Mouse (Mus musculus) midbrain, embryonic 15.5 days (tissue): ENCODE data around the gene Otud5. TPM values are rescaled to one million over a fixed set of nuclear protein-coding genes. Genes with fewer than 3 reads are reported as not detected.

Source experiments
- ATAC-seq: fragments of 200-750 bp; cut with Nextera tagmentation; replicated peaks from 2 replicates; pipeline ENCODE4 v1.8.0; 2017; ENCODE audit warnings: moderate TSS enrichment
- H3K27ac ChIP-seq: fragments of 300-500 bp; sonication (generic); 2 replicates; pipeline ENCODE4 v1.5.1; 2015; ENCODE audit warnings: mild to moderate bottlenecking, inconsistent platforms
- H3K27me3 ChIP-seq: fragments of 300-500 bp; sonication (generic); replicated peaks from 2 replicates; pipeline ENCODE4 v1.6.1; 2015; ENCODE audit warnings: inconsistent platforms
- H3K36me3 ChIP-seq: fragments of 300-500 bp; sonication (generic); replicated peaks from 2 replicates; pipeline ENCODE4 v1.6.1; 2015; ENCODE audit warnings: inconsistent platforms
- H3K4me1 ChIP-seq: fragments of 300-500 bp; sonication (generic); 2 replicates; pipeline ENCODE4 v1.6.1; 2015; ENCODE audit warnings: inconsistent platforms
- H3K4me2 ChIP-seq: fragments of 300-500 bp; sonication (generic); 2 replicates; pipeline ENCODE4 v1.6.1; 2015; ENCODE audit warnings: inconsistent platforms, mild to moderate bottlenecking, moderate library complexity
- H3K4me3 ChIP-seq: fragments of 300-500 bp; sonication (generic); 2 replicates; pipeline ENCODE4 v1.5.1; 2015; ENCODE audit warnings: mild to moderate bottlenecking, inconsistent platforms
- H3K9ac ChIP-seq: fragments of 300-500 bp; sonication (generic); 2 replicates; pipeline ENCODE4 v1.6.1; 2015; ENCODE audit warnings: mild to moderate bottlenecking, inconsistent platforms
- H3K9me3 ChIP-seq: fragments of 300-500 bp; sonication (generic); 2 replicates; pipeline ENCODE4 v1.6.1; 2016; ENCODE audit warnings: inconsistent platforms
- WGBS: fragments of 180-500 bp; shearing (Covaris S2); methylation state at CpG from one replicate; pipeline ENCODE4 v1.1.7; 2015; ENCODE audit warnings: mixed read lengths; 5-methylcytosine and 5-hydroxymethylcytosine counted together
- polyA plus RNA-seq: library from polyadenylated mRNA; unstranded; fragments of >200 nt; fragmentation: Nextera tagmentation; extraction: Ambion mirVana; gene quantifications from 2 replicates; pipeline ENCODE4 v1.2.1, GENCODE M21; 2015

Otud5 gene
- polyA plus RNA-seq, 1 experiment from 2014 or later, result 49.1 TPM

- H3K36me3 ChIP-seq, result no peaks in the 10 kb centered on the region
- no peak overlapping the region for H3K4me3 ChIP-seq
- no peaks in the 10 kb centered on the region for H3K4me1 ChIP-seq
- no peak overlapping the region for H3K4me2 ChIP-seq
- no peaks in the 10 kb centered on the region for H3K27me3 ChIP-seq
- no peak for ATAC-seq
- no peaks in the 10 kb centered on the region for H3K9me3 ChIP-seq
- H3K9ac ChIP-seq, result no peak overlapping the region
- no peak overlapping the region for H3K27ac ChIP-seq
- WGBS, result 87% methylated on average over 3 of the region's 3 CpGs
Measured at GRCm38 (mm10) chrX:7859191-7859753, 18.1 kb downstream of the Otud5 start.

- Histone ChIP-seq H3K27ac (no peak overlapping the region), H3K9me3 (no peaks in the 10 kb centered on the region), H3K4me3 (no peak overlapping the region), H3K36me3 (no peaks in the 10 kb centered on the region), H3K4me1 (no peaks in the 10 kb centered on the region), H3K9ac (no peak overlapping the region), H3K4me2 (no peak overlapping the region), H3K27me3 (no peaks in the 10 kb centered on the region)
- ATAC-seq, result no peak
- 84% methylated on average over 1 of the region's 1 CpGs for WGBS
Measured at GRCm38 (mm10) chrX:7863181-7863580, 22.0 kb downstream of the Otud5 start.

- no peak overlapping the region for H3K4me3 ChIP-seq
- WGBS, result 80% methylated on average over 3 of the region's 3 CpGs
Measured at GRCm38 (mm10) chrX:7864551-7864950, 23.4 kb downstream of the Otud5 start.

GRCm38 (mm10) chrX:7865343-7865742, 24.2 kb downstream of the Otud5 start:
- no peak overlapping the region for H3K27ac ChIP-seq
- 73% methylated on average over 2 of the region's 2 CpGs for WGBS
- no peaks in the 10 kb centered on the region for H3K27me3 ChIP-seq
- H3K9me3 ChIP-seq, result no peaks in the 10 kb centered on the region
- no peaks in the 10 kb centered on the region for H3K4me1 ChIP-seq
- no peak for ATAC-seq
- no peak overlapping the region for H3K4me3 ChIP-seq
- H3K4me2 ChIP-seq, result no peak overlapping the region
- no peaks in the 10 kb centered on the region for H3K36me3 ChIP-seq
- no peak overlapping the region for H3K9ac ChIP-seq

More at GRCm38 (mm10) chrX:7864551-7864950, 23.4 kb downstream of the Otud5 start:
- Histone ChIP-seq H3K4me2 (no peak overlapping the region), H3K36me3 (no peaks in the 10 kb centered on the region), H3K4me1 (no peaks in the 10 kb centered on the region), H3K27ac (no peak overlapping the region), H3K27me3 (no peaks in the 10 kb centered on the region), H3K9me3 (no peaks in the 10 kb centered on the region), H3K9ac (no peak overlapping the region)
- no peak for ATAC-seq

DNA sequence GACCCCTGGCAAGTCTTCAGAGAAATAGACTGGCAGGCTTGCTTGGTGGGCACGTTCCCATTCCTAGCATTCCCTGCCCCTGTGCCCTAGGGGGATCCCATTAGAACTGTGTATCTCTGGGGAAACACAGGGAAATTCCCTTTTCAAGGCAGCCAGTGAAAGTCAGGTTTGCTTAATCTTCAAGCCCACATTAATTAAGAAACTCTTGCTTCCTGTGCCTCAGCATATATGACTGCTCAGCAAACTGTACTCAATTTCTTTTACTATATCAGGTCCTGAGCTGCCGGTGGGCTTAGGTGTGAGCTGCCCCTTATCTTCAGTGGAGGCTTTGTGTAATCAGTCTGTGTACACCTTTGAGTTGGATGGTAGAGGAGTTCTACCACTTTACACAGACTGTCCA, 24.6 kb downstream of the Otud5 start:
- Histone ChIP-seq H3K4me2 (no peak overlapping the region), H3K27ac (no peak overlapping the region), H3K4me3 (no peak overlapping the region), H3K9ac (no peak overlapping the region), H3K27me3 (no peaks in the 10 kb centered on the region), H3K36me3 (no peaks in the 10 kb centered on the region), H3K4me1 (no peaks in the 10 kb centered on the region), H3K9me3 (no peaks in the 10 kb centered on the region)
- WGBS, result 57% methylated on average over 2 of the region's 2 CpGs
- ATAC-seq, result no peak

GRCm38 (mm10) chrX:7867141-7867540, 26.0 kb downstream of the Otud5 start:
- no peaks in the 10 kb centered on the region for H3K4me1 ChIP-seq
- no peak for ATAC-seq
- 100% methylated on average over 1 of the region's 1 CpGs for WGBS

GRCm38 (mm10) chrX:7868506-7868905, 27.3 kb downstream of the Otud5 start:
- no peak for ATAC-seq
- H3K4me2 ChIP-seq, result no peak overlapping the region
- H3K27ac ChIP-seq, result no peak overlapping the region
- no peaks in the 10 kb centered on the region for H3K4me1 ChIP-seq
- no peaks in the 10 kb centered on the region for H3K27me3 ChIP-seq
- H3K9me3 ChIP-seq, result no peaks in the 10 kb centered on the region
- no peak overlapping the region for H3K9ac ChIP-seq
- WGBS, result 31% methylated on average over 2 of the region's 2 CpGs
- no peaks in the 10 kb centered on the region; the same call in 1 of the 2 replicates for H3K36me3 ChIP-seq
- H3K4me3 ChIP-seq, result no peak overlapping the region

More at GRCm38 (mm10) chrX:7867141-7867540, 26.0 kb downstream of the Otud5 start:
- no peak overlapping the region for H3K4me2 ChIP-seq
- no peaks in the 10 kb centered on the region for H3K27me3 ChIP-seq
- H3K36me3 ChIP-seq, result no peaks in the 10 kb centered on the region; the same call in 1 of the 2 replicates
- no peak overlapping the region for H3K4me3 ChIP-seq
- H3K27ac ChIP-seq, result no peak overlapping the region
- no peaks in the 10 kb centered on the region for H3K9me3 ChIP-seq
- no peak overlapping the region for H3K9ac ChIP-seq

GRCm38 (mm10) chrX:7869826-7870225, 28.7 kb downstream of the Otud5 start:
- Histone ChIP-seq H3K9ac (no peak overlapping the region), H3K4me2 (no peak overlapping the region), H3K9me3 (no peaks in the 10 kb centered on the region), H3K36me3 (no peaks in the 10 kb centered on the region; the same call in 1 of the 2 replicates), H3K27me3 (no peaks in the 10 kb centered on the region), H3K4me3 (no peak overlapping the region), H3K27ac (no peak overlapping the region), H3K4me1 (no peaks in the 10 kb centered on the region)
- WGBS, result 25% methylated on average over 3 of the region's 3 CpGs
- no peak for ATAC-seq

GRCm38 (mm10) chrX:7878007-7878419, 36.8 kb downstream of the Otud5 start, which contains the start of gene Pim2:
TSS of gene Pim2 (plus strand) at chrX:7878262.
- Histone ChIP-seq H3K27ac (peak within 1 kb of the TSS; percentile 79), H3K4me2 (peak within 1 kb of the TSS; percentile 79), H3K4me3 (peak within 1 kb of the TSS; percentile 60), H3K9ac (peak within 1 kb of the TSS; percentile 68), H3K36me3 (no peaks in the 10 kb centered on the region), H3K4me1 (peaks cover 10% of the 10 kb centered on the region), H3K9me3 (no peaks in the 10 kb centered on the region), H3K27me3 (no peaks in the 10 kb centered on the region)
- peak; percentile 92 for ATAC-seq
- 29% methylated on average over 37 of the region's 38 CpGs for WGBS

DNA sequence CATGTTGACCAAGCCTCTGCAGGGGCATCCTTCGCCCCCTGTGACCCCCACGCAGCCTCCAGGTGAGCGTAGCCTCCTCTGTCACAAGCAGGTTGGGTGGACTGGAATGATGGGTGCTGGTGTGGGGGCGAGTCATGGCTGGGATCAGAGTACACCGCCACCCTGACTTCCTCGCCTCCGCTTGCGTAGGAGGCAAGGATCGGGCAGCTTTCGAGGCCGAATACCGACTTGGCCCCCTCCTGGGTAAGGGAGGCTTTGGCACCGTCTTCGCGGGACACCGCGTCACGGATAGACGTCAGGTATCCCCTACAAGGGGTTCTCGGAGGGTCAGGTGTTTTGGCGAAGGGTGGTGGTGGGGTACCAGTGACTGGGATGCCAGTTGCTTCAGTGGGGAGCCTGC, 37.3 kb downstream of the Otud5 start:
- peak overlapping the region; percentile 60 for H3K4me3 ChIP-seq
- no peaks in the 10 kb centered on the region for H3K27me3 ChIP-seq
- WGBS, result 24% methylated on average over 21 of the region's 21 CpGs
- peak overlapping the region; percentile 79 for H3K27ac ChIP-seq
- peaks cover 10% of the 10 kb centered on the region for H3K4me1 ChIP-seq
- H3K9ac ChIP-seq, result peak overlapping the region; percentile 68
- peak; percentile 46 for ATAC-seq
- peak overlapping the region; percentile 79 for H3K4me2 ChIP-seq
- H3K9me3 ChIP-seq, result no peaks in the 10 kb centered on the region
- no peaks in the 10 kb centered on the region for H3K36me3 ChIP-seq

DNA sequence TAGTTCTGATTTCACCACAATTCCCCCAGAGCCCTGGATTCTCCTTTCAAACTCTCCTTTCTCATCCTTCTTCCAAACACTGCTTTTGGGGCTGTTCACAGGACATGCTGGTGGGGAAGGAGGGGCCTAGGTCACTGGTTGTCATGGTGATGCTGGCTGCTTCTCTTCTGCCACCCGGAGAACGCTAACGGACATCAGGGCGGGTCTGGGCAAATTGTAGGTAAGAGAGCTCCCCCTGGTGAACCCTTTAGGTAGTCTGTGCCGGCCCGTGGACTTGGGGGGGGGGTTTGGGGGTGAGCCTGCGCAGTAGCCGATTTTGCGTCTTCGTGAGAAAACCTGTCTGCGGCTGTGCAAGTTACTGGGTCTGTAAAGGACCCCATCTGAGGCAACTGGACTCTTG, 38.7 kb downstream of the Otud5 start:
- WGBS, result 17% methylated on average over 11 of the region's 11 CpGs
- Histone ChIP-seq H3K4me2 (peak overlapping the region; percentile 79), H3K27me3 (no peaks in the 10 kb centered on the region), H3K9me3 (no peaks in the 10 kb centered on the region), H3K4me3 (peak overlapping the region; percentile 60), H3K9ac (no peak overlapping the region), H3K27ac (peak overlapping the region; percentile 49), H3K36me3 (no peaks in the 10 kb centered on the region), H3K4me1 (peaks cover 12% of the 10 kb centered on the region)
- ATAC-seq, result peak; percentile 49

- Histone ChIP-seq H3K4me2 (peak within 1 kb of the TSS; percentile 56), H3K4me1 (peaks cover 17% of the 10 kb centered on the region), H3K27ac (peak within 1 kb of the TSS; percentile 91), H3K27me3 (no peaks in the 10 kb centered on the region), H3K36me3 (no peaks in the 10 kb centered on the region), H3K4me3 (peak within 1 kb of the TSS; percentile 56), H3K9me3 (no peaks in the 10 kb centered on the region), H3K9ac (peak within 1 kb of the TSS; percentile 48)
- 21% methylated on average over 48 of the region's 49 CpGs for WGBS
- peak; percentile 90 for ATAC-seq
Measured at GRCm38 (mm10) chrX:7883841-7884567, 42.8 kb downstream of the Otud5 start, which contains the start of gene Slc35a2. TSS of gene Slc35a2 (plus strand) at chrX:7884028.
